Mouse (Mus musculus) hindbrain, embryonic 11.5 days (tissue): ENCODE measurements at regions not wholly inside any gene's neighbourhood (a gene's known extent, or its start where the extent isn't known, plus 50 kb on each side); places are given as distances from the start of the nearest gene placed in this dataset.
A peak's percentile ranks its signal among the peaks of the same experiment; 100 is the strongest.

Experiments used
- ATAC-seq: fragments of 200-750 bp; cut with Nextera tagmentation; 2 replicates; pipeline ENCODE4 v1.8.0; 2017; ENCODE audit warnings: mild to moderate bottlenecking, moderate TSS enrichment, moderate library complexity; ENCODE audit not compliant: low FRiP score
- DNase-seq: peaks from one replicate; pipeline ENCODE4 v3.0.0-alpha.2; 2015; ENCODE audit warnings: low spot score
- H3K27ac ChIP-seq: fragments of 300-500 bp; sonication (generic); 2 replicates; pipeline ENCODE4 v1.5.1; 2014; ENCODE audit warnings: mild to moderate bottlenecking, low read depth, low read length
- H3K27me3 ChIP-seq: fragments of 300-500 bp; sonication (generic); 2 replicates; pipeline ENCODE4 v1.6.1; 2014; ENCODE audit warnings: mild to moderate bottlenecking, low read length, moderate library complexity, mixed read lengths; ENCODE audit not compliant: control insufficient read depth, insufficient read depth
- H3K36me3 ChIP-seq: fragments of 300-500 bp; sonication (generic); 2 replicates; pipeline ENCODE4 v1.6.1; 2014; ENCODE audit warnings: mild to moderate bottlenecking, low read length, moderate library complexity, mixed read lengths; ENCODE audit not compliant: control insufficient read depth, insufficient read depth
- H3K4me1 ChIP-seq: fragments of 300-500 bp; sonication (generic); replicated peaks from 2 replicates; pipeline ENCODE4 v1.6.1; 2014; ENCODE audit warnings: low read length, mixed read lengths; ENCODE audit not compliant: control insufficient read depth, insufficient read depth
- H3K4me2 ChIP-seq: fragments of 300-500 bp; sonication (generic); replicated peaks from 2 replicates; pipeline ENCODE4 v1.6.1; 2014; ENCODE audit warnings: mild to moderate bottlenecking, low read depth, low read length
- H3K4me3 ChIP-seq: fragments of 300-500 bp; sonication (generic); 2 replicates; pipeline ENCODE4 v1.5.1; 2014; ENCODE audit warnings: low read depth, low read length
- H3K9ac ChIP-seq: fragments of 300-500 bp; sonication (generic); 2 replicates; pipeline ENCODE4 v1.6.1; 2014; ENCODE audit warnings: low read depth, low read length
- H3K9me3 ChIP-seq: fragments of 300-500 bp; sonication (generic); 2 replicates; pipeline ENCODE4 v1.6.1; 2016; ENCODE audit warnings: low read length; ENCODE audit not compliant: control insufficient read depth
- WGBS: fragments of 180-500 bp; shearing (Covaris S2); extraction: QIAGEN DNeasy Blood & Tissue Kit; methylation state at CpG from one replicate; pipeline ENCODE4 v1.1.7; 2014; 5-methylcytosine and 5-hydroxymethylcytosine counted together

DNA sequence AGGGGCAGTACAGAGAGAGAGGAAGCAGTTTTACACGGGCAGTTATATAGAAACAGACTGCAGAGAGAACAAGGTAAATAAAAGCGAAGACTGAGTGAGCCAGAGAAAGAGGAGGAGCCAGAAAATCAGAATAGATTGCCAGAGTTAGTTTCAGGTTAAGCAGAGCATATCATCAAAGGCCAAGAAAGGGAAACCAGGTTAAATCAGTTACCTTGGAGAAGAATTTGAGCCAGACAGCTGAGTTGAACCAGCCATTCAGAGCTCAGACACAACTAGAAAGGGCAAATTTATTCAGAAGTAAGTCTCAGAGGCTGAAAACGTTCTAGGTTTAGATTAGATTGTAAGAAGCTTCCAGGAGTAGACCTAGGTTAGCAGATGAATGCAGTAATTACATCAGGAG, 858.6 kb downstream of the Adgrl3 start:
- H3K4me3 ChIP-seq, result no peak overlapping the region
- H3K4me1 ChIP-seq, result no peaks in the 10 kb centered on the region
- no peaks in the 10 kb centered on the region for H3K9me3 ChIP-seq
- H3K27ac ChIP-seq, result no peak overlapping the region
- H3K4me2 ChIP-seq, result no peak overlapping the region
- no peak for DNase-seq
- ATAC-seq, result no peak
- no peak overlapping the region for H3K9ac ChIP-seq
- 73% methylated on average over 3 of the region's 3 CpGs for WGBS
- H3K36me3 ChIP-seq, result no peaks in the 10 kb centered on the region
- H3K27me3 ChIP-seq, result no peaks in the 10 kb centered on the region

DNA sequence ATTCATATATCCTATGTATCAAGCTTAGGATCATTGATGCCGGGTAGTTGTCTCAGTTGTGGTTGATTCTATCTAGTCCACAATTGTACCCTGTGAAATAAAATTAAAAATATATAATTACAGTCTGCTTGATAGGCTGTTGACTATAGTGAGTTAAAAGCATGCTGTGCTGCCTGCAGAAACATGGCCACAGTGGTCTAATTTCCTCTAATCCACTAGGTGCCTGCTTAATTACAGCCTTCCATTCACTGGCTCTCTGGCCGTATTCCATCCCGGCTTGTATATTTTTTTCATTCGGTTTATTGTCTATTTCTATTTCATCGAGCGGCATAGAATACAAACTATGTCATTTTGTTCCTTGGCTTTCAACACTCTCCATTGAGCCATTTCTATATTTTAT, 873.4 kb downstream of the Adgrl3 start:
- H3K4me1 ChIP-seq, result no peaks in the 10 kb centered on the region
- no peak overlapping the region for H3K4me3 ChIP-seq
- no peak for DNase-seq
- H3K9ac ChIP-seq, result no peak overlapping the region
- ATAC-seq, result no peak
- no peak overlapping the region for H3K4me2 ChIP-seq
- H3K27ac ChIP-seq, result no peak overlapping the region
- H3K27me3 ChIP-seq, result no peaks in the 10 kb centered on the region
- no peaks in the 10 kb centered on the region for H3K36me3 ChIP-seq
- no peaks in the 10 kb centered on the region for H3K9me3 ChIP-seq
- 92% methylated on average over 6 of the region's 6 CpGs for WGBS

DNA sequence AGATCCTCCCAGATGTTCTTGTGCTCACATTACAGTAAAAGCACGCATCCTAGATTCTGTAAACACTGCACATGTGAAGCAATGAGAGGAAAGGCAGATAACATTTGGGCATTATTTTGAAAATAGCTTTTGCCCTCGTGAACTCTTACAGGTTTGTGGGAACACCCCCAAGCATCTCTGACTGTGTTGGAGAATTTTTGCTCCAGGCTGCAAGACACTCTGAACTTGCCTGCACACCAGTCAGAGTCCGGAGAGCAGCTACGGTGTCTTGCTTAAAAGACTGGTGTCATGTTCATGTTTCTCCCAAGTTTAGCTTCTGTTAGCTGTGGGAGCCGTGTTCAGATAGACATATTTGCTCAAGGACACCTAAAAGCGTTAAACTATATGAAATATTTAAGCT, 889.4 kb downstream of the Adgrl3 start:
- H3K4me3 ChIP-seq, result no peak overlapping the region
- H3K9me3 ChIP-seq, result no peaks in the 10 kb centered on the region
- H3K27ac ChIP-seq, result no peak overlapping the region
- H3K9ac ChIP-seq, result no peak overlapping the region
- WGBS, result 74% methylated on average over 6 of the region's 6 CpGs
- H3K4me2 ChIP-seq, result no peak overlapping the region
- no peaks in the 10 kb centered on the region for H3K4me1 ChIP-seq
- ATAC-seq (no peak), DNase-seq (no peak)
- no peaks in the 10 kb centered on the region for H3K36me3 ChIP-seq
- no peaks in the 10 kb centered on the region for H3K27me3 ChIP-seq

DNA sequence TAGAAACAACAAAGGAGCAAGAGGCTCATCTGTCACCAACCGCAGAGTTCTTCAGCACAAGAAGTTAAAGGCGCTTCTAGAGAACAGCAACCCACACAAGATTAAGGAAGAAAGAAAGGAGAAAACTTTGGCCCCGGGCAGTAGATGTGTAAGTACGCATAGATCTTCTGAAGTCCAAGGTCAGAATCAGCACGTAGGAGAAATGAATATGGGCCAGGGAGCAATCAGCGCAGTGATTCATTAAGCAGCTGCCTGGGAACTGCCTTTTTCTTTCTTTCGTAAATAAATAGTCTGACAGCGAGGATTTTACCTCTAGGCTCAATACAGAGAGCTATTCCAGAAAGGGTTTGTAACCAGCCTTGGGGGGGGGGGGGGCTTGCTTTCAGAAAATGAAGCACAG, 890.0 kb downstream of the Adgrl3 start:
- H3K4me3 ChIP-seq, result no peak overlapping the region
- ATAC-seq, result no peak
- no peak overlapping the region for H3K27ac ChIP-seq
- no peaks in the 10 kb centered on the region for H3K27me3 ChIP-seq
- H3K9me3 ChIP-seq, result no peaks in the 10 kb centered on the region
- H3K4me2 ChIP-seq, result no peak overlapping the region
- DNase-seq, result no peak
- 64% methylated on average over 8 of the region's 8 CpGs for WGBS
- no peak overlapping the region for H3K9ac ChIP-seq
- no peaks in the 10 kb centered on the region for H3K36me3 ChIP-seq
- no peaks in the 10 kb centered on the region for H3K4me1 ChIP-seq

DNA sequence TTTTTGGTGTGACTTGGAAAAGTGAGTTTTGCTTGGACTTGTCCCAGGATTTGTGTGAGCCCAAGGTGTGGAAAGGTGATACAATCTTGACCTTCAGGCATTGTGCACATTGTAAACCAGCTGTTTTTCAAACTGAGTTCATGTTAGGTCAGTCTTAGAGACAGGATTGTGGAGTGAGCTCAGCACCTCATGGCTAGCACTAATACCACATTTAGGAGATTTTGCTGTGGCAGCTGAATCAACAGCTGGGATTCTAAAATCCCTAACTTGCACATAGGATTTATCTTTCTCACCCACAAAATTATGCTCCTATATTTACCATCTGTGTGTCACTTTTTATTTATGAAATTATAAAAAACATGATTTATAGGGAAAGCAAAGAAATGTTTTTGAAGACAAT, 896.7 kb downstream of the Adgrl3 start:
- H3K9me3 ChIP-seq, result no peaks in the 10 kb centered on the region
- no peaks in the 10 kb centered on the region for H3K4me1 ChIP-seq
- no peak overlapping the region for H3K27ac ChIP-seq
- ATAC-seq (no peak), DNase-seq (no peak)
- H3K27me3 ChIP-seq, result no peaks in the 10 kb centered on the region
- no peak overlapping the region for H3K4me2 ChIP-seq
- H3K36me3 ChIP-seq, result no peaks in the 10 kb centered on the region
- no peak overlapping the region for H3K4me3 ChIP-seq
- no peak overlapping the region for H3K9ac ChIP-seq

DNA sequence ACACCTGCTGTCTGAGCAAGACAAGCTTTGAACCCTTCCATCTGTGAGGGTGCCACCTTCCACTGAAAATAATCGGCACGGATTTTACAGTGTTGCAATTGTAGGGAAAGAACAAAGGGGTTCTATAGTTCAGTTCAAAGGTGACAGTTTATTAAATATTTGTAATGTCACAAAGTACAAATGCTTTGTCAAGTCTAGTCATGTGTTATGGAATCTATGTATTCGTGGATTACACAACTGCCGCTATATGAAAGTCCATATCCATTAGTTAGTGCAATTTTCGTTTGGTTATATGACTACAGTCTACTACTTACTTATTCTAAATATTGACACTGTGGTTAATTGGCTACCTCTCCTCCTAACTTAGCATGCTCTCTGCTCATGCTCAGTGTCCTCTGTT, 920.9 kb downstream of the Adgrl3 start:
- Histone ChIP-seq H3K9ac (no peak overlapping the region), H3K9me3 (no peaks in the 10 kb centered on the region), H3K4me2 (no peak overlapping the region), H3K27ac (no peak overlapping the region), H3K4me3 (no peak overlapping the region), H3K27me3 (no peaks in the 10 kb centered on the region), H3K4me1 (no peaks in the 10 kb centered on the region), H3K36me3 (no peaks in the 10 kb centered on the region)
- no peak for DNase-seq
- WGBS, result 90% methylated on average over 5 of the region's 5 CpGs
- ATAC-seq, result no peak

DNA sequence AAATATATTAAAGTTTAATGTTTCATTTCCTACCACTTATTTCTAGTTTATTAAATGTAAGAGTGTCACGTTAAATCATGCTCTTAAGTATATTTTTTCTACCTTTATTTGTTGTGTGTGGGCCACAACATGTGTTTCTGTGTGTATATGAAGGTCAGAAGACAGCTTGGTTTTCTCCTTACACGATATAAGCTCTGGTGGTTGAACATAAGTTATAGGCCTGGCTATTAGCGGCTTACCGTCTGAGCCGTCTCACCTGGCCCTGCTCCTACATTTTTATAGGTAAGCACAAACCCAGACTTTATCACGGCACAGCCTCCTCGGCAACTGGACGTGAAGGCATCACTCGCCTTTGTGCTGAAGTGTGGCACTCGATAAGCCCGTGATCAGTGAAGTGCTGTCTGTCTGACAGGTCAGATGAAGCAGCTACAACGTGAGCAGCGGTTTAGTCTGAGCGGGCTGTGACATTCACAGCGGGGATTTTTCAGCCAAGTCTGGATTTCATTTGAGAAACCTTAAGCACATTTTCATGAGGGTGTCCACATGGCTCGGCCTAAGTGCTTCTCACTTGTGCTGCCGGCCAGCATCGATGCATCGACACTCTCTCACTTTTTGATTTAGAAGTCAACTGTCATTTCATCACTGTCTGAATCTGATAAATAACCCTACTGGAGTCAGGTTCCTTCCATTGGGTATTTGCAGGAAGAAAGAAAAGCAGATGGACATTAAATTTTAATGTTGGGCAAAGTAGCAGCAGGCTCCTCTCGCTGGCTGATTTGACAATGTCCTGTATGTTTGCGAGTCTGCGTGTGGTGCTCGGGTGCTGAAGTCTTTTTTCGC, 950.0 kb downstream of the Adgrl3 start:
- Histone ChIP-seq H3K9me3 (no peaks in the 10 kb centered on the region), H3K27ac (no peak overlapping the region), H3K36me3 (no peaks in the 10 kb centered on the region), H3K27me3 (no peaks in the 10 kb centered on the region), H3K4me3 (no peak overlapping the region), H3K4me1 (no peaks in the 10 kb centered on the region), H3K9ac (no peak overlapping the region), H3K4me2 (no peak overlapping the region)
- whole genome bisulfite sequencing, result 77% methylated on average over 24 of the region's 24 CpGs
- ATAC-seq (peak; percentile 54; the same call in 1 of the 2 replicates), DNase-seq (peak; percentile 6)

DNA sequence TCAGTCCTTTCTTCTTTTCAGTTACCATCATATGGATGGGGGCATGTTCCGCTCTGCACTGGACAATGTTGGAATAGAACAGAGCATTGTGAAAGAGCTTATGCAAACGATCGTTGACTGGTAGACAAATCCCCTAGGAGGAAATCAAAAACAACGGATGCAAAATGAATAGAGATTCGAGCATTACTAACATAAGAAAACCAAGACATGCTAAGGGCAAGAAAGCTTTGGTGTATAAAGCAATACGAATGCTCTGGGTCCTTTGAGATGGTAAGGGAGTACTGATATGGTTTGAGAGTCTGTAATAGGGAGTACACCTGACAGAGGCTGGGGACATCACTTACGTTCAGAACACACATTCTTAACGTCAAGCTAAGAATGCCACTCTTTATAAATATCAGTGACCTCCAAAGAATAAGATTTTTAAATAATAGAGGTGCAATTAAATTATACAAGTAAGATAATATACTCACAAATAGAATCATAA, 950.6 kb downstream of the Adgrl3 start:
- Histone ChIP-seq H3K27me3 (no peaks in the 10 kb centered on the region), H3K4me1 (no peaks in the 10 kb centered on the region), H3K4me2 (no peak overlapping the region), H3K27ac (no peak overlapping the region), H3K36me3 (no peaks in the 10 kb centered on the region), H3K9ac (no peak overlapping the region), H3K4me3 (no peak overlapping the region), H3K9me3 (no peaks in the 10 kb centered on the region)
- DNase-seq (peak; percentile 3), ATAC-seq (no peak)
- 82% methylated on average over 8 of the region's 8 CpGs for WGBS

DNA sequence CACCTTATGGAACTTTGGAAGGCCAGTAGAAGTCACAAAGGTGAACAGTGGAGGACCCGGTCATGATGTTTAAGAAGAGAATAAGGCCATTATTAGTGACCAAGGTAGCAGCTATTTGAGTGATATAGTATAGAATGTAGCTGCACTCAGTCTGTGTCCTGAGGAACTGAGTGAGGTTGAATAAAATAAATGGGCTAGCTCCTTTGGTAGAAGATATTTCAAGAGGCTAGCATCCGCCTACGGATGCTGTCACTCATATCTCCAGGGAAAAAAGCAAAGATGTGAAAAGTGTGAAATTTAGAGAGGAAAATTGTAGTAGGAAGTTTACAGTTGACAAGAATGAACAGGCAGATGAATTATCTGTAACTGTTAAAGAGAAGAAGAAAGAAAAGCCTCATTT, 956.6 kb downstream of the Adgrl3 start:
- DNase-seq (no peak), ATAC-seq (no peak)
- H3K27ac ChIP-seq, result no peak overlapping the region
- 93% methylated on average over 3 of the region's 3 CpGs for WGBS
- H3K36me3 ChIP-seq, result no peaks in the 10 kb centered on the region
- no peak overlapping the region for H3K9ac ChIP-seq
- no peak overlapping the region for H3K4me3 ChIP-seq
- H3K27me3 ChIP-seq, result no peaks in the 10 kb centered on the region
- no peaks in the 10 kb centered on the region for H3K9me3 ChIP-seq
- H3K4me2 ChIP-seq, result no peak overlapping the region
- H3K4me1 ChIP-seq, result no peaks in the 10 kb centered on the region
